Mouse (Mus musculus): ENCODE data around the gene Eef1a1.
"Not testable (repeated sequence)": the region's sequence is repeated elsewhere in the genome, so short reads cannot be mapped to it uniquely, and the experiment has no call there.

DNA sequence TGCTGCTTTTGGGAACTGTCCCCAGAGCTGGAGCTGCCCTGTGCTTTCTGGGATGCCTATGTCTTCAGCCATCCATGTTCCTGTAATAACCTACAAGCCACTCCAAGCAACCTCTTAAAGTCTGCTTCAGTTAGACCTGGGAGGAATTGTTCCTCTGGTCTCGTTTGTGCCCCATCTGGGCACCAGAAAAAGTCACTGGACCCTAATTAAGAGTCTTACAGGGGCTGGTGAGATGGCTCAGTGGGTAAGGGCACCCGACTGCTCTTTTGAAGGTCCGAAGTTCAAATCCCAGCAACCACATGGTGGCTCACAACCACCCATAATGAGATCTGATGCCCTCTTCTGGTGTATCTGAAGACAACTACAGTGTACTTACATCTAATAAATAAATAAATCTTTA is 28.3 kb upstream of the Eef1a1 start:
- TF ChIP-seq CTCF, EP300 (IDR thresholded peaks at IDR 0.05; ENCODE audit: low read depth): not testable (repeated sequence)
